Mouse (Mus musculus): ENCODE measurements at regions not wholly inside any gene's neighbourhood (a gene's known extent, or its start where the extent isn't known, plus 50 kb on each side); places are given as distances from the start of the nearest gene placed in this dataset.

DNA sequence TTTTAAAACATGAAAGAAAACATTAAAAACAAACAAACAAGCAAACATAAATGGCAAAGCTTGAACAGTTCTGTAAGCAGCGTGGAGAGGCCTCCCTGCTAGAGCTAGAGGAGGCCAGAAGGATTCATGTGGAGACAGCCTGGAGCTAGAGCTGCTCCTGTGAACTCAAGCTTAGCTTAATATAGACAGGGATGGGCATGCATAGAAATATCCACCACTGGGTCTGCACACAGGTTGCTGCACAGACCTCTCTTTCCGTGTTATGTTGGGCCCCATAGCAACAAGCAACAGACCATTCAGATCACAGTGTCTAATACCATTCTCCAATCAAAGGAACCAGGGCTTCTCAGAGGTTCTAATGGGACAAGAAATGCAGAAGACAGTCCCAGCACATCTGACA, 122.9 kb upstream of the Magi3 start:
- no peak for DNase-seq (ENCODE audit: low spot score)

DNA sequence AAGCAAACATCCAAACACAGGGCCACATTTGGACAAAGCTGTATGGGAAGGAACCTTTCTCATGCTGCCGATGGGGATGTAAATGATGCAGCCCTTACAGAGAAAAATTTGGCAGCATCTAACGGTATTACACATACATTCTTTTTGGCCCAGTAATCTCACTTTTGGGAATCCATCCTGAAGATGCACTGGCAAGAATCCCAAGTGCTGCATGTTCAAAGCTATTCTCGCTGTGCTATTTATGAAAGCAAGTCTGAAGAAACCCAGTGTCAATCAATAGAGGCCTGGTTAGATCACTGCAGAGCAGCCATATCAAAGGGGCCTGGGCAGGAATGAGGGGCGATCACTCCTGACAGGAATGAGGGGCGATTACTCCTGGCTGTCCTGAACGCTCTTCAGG, 122.0 kb upstream of the Magi3 start:
- DNase-seq (ENCODE audit: low spot score): no peak

DNA sequence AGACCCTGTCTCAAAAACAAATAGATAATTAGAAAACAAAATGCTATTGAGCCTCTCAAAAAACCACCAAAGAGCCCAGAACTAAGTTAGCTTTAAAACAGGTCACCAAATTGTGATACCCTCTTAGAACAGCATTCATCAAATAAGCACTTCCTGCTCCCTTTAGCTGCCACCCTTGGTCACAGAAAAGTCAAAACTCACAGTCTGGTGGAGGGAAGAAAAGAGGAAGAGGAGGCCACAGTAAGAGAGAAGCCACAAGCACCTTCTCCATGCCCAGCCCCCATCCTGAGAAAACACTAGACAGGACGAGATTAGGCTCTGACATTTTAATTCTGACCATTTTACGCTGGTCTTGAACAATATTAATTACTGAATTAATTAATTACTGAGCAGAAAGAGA, 120.2 kb upstream of the Magi3 start:
- no peak for DNase-seq (ENCODE audit: low spot score)

DNA sequence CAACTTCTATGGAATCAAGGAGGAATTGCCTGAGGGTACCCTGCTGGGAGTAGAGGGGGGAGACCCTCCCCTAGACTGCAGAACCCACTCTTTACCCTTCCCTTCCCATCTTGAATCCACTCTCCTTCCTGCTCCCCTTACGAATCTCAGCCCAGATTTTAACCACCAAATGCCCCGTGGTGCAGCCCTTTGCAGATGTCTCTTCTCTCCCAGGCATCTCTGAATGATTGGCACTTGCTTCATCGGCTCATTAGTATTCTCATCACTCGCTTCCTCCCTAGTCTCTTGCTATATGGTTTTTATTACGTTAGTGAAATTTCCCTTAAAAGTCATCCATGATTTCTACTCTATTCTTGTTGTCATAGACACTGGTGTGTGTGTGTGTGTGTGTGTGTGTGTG, 116.7 kb upstream of the Magi3 start:
- DNase-seq (ENCODE audit: low spot score): no peak

DNA sequence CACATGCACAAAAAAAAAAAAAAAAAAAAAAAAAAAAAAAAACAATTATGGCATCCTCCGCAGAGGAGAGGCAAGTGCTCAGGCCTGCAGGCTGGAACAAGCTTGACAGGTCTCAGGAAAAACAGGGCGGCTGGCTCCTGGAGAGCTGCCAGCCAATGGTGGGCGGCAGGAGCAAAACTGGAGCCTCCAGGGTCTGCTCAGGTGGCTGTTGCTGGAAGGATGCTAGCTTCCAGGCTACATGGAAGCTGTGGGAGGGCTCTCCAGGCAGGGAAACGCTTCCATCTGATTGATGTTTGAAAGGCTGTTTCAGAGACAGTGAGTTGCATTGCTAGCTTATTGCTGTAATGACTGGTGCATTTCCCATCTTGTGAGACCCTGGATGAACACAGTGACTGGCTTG, 116.1 kb upstream of the Magi3 start:
- DNase-seq (ENCODE audit: low spot score): no peak

DNA sequence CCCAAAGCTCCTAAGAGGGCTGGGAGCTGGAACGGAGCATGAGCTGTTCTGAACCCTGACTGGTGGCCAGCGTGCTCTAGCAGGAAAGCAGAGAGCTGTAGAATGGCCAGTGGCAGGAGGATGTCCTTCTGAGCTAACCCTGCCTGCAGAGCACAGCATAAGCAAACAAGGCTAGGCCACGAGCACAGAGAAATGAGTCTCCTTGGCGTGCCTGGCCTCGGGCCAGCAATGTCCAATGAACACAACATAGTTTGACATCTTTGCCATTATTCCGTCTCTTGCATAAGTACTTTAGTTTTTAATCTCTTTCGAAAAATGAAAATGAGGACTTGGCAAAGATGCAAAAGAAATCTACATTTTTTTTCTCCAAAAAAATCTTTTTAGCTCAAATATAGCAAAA, 114.6 kb upstream of the Magi3 start:
- no peak for DNase-seq (ENCODE audit: low spot score)

DNA sequence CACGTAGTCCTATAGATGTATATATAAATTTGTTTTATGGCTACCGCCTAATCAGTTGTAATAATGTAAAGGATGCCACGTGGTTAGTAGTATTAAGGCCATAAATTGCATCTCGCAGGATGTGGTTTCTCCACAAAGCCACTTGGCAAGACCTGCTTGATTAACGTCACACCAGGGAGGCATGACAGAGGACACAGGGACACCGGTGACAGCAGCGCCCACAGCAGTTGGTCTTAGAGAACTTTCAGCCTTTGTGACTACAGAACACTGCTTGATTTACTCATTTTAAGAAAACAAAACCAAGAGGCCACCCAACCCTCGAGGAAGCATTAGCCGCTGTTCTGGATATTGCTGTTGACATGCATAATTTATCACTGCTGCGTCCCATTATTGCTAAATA, 113.2 kb upstream of the Magi3 start:
- DNase-seq (ENCODE audit: low spot score): no peak

DNA sequence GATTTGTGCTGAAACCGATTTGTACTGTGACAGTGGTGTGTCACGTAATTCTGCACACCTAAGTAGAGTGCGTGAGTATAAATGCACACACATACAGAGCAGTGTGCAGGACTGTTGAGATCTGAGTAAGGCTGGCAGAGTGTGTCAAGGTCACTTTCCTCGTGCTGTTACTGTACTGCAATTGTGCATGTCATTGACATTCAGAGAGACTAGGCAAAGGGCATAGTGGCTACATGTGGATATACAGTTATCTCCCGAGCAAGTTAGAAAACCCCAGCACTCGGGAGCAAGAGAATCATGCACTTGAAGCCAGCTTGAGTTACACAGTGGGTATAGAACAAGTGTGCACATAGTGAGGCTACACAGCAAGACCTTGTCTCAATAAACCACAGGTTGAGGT, 110.5 kb upstream of the Magi3 start:
- no peak for DNase-seq (ENCODE audit: low spot score)

DNA sequence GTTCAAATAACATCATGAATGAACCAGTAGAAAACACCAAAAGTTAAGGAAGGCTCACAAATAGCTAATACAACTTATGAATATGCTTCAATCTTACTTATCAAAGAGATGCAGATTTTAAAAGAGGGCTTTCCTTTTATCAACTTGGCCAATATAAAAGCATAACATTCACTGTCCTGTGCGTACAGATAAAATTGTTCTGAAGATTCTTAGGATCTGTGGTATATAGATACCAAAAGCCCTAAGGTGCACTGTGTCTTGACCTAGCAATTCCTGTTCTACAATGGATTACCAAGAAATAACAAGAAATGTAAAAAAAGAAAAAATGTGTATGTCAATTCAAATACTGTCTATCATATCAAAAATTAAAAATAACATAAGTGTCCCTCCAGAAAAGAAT, 107.7 kb upstream of the Magi3 start:
- DNase-seq (ENCODE audit: low spot score): no peak

DNA sequence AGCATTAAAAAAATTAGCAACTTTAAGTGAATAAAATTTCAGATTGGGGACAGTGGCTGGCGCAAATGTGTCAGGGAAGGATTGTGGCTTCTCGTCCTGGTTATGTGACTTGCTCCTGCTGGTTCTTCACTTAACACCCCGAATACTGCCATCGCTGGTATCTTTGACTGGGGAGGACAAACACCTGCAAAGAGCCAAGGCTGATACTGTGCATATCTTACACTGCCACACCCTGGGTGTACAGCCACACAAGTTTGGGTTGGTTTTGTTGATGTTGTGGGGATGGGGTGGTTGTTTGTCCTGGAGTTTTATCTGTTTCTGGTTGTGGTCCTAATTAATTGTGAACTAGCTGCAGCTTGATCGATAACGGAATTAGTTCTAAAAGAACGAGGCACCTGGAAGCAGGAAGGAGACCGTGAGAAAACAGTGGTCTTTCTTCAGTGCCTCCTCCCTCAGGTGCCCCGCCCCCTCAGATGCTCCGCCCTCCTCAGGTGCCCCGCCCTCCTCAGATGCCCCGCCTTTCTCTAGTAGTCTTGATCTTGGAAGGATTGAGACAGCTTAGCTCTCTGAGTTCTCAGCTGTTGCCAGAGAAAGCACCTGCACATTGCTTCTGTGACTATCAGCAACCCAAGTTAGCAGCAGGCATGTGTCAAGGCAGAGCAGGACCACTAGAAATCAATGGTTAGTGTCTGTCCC, 107.0 kb upstream of the Magi3 start:
- DNase-seq (ENCODE audit: low spot score): no peak

DNA sequence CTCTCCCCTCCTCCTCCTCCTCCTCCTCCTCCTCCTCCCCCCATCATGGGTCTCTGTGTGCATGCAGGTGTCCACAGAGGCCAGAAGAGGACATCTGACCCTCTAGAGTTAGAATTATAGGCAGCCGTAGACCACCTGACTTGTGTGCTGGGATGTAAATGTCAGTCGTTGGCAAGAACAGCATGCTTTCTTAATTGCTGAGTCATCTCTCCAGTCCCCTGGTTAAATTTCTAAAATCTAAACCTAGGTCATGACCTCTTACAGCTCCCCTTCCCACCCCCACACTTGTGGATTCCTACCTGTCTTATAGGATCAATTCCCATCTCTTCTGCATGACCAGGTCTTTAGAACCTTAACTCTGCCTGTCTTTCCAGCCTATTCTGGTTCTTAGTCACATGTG, 102.4 kb upstream of the Magi3 start:
- no peak for DNase-seq (ENCODE audit: low spot score)

DNA sequence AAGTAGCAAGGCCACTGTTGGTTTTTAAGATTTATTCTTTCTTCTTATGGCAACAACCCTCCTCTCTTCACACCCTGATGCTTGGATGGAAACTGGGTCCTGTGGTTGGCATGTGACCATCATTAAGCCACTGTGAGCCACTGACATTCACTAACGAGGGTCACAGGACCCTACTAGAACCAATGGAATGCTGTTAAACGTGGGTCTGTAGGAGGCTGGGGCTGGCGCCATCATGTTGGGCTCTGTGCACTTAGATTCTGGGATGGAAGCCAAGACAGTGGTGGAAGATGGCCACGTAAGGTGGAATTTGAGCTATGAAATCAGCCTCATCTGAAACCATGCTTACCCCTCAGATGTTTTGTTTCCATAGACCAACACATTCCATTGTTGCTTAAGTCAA, 100.2 kb upstream of the Magi3 start:
- peak; percentile 40 for DNase-seq (ENCODE audit: low spot score)

DNA sequence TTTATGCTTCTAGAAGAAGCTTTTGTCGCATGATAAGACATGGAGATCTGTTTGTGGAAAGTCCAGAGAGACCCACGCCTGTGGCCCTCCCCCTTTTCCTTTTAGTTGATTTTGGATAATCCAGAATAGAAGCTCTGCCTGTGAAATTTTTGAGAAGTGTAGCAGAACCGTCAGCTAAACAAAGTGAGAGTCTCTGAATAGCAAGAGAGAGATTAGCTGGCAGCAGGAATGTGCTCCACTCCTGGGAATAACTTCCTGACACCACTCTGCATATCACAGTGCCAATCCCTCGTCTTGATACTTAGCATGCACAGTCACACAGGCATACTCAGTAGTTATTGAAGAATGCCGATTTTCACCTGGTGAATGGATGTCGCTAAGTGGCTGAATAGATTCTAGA, 99.2 kb upstream of the Magi3 start:
- DNase-seq (ENCODE audit: low spot score): peak; percentile 28

DNA sequence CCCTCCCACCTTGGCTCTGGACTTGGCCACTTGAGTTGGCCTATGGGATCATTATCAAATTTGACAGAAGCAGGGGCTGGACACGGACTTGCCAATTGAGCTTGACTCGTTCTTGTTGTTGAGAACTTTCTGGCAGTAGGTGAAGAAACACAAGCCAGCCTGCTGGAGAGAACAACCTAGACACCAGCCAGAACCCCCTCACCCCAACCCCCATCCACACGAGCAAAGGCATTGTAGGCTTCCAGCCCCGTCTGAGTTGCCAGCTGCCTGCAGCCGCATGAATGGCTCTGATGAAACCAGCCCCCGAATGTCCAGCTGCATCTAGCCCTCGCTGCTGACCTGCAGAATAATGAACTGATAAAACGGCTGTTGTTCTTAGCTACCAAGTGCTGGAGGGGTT, 98.7 kb upstream of the Magi3 start:
- DNase-seq (ENCODE audit: low spot score): peak; percentile 74

DNA sequence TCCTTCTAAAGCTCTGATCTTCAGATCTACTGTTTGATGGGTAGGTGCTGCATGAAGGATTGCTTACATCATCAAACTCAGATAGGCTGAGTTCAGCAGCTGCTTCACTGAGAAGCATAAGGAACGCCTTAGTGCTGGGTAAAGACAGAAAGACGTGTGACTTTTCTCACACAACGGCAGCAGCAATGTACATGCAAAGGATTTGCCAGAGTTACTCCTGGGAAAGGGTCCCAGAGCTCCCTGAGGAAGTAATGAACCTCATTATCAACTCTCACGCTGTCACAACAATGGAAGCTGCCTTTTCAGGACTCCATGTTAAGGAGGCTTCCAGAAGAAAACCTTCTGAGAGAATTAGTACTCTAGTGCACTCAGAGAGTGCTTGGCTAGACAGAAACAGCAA, 97.4 kb upstream of the Magi3 start:
- no peak for DNase-seq (ENCODE audit: low spot score)

DNA sequence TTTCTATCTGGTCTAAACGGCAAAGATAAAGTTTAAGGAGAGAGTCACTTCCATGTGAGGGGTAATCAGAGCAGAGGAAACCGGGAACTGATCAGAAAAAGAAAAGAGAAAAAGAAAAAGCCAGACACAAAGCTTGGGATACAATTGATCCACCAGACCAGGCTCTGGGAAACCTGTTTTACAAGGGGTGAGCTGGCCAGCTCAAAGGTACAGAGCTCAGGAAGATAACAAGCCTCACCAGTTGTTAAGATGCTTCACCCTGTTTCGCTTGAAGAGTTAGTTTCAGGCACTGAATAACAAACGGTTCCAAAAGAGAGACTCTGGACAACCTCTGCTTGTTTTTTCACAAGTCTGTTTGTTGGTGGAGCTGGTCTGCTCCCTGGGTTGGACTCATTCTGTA, 92.9 kb upstream of the Magi3 start:
- DNase-seq (ENCODE audit: low spot score): no peak

DNA sequence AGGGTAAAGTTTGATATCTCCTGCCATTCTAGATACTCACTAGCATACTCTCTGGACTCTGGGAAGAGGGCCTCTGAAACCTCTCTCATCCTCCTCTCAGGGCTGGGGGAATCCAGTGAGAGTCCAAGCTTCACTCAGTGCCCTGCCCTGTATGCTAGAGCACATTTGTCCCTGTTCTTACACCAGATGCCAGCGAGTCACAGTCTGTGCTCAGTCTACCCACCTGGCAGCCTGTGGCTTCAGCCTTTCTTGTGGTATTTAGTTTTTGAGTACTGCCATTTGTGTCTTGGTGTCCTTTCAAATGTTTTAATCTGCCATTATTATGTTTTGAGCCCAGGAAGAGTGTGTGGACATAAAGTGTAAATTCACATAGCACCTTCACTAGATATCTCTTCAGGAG, 86.8 kb upstream of the Magi3 start:
- DNase-seq (ENCODE audit: low spot score): no peak

DNA sequence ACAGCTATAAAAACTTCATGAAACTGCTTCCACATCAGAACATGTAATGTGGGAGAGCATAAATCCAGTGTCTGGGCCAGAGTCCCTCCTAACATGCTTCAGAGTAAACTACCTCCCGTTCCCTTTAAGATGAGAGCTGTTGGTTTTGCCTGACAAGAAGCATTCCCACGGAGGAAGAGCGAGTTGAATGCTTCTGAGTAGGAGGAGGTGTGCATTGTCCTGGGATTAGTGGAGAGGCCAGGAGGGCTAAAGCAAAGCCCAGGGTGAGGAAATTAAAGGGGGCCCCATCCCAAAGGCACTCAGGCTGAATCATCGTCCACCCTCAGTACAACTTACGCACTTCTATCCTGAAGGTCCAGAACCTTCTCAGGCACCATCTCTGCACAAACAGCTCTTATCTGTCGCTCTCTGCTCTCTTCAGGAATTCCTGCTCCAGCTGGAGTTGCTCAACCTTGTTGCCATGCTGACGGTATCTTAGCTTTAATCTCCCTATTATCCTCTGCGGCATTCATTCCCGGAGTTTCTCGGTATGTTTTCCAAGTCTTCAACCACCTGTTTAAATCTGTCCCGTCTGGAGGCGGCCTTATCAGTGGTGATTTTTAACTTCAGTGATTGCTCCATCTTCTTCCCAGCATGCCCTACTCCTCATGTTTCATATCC, 85.9 kb upstream of the Magi3 start:
- no peak for DNase-seq (ENCODE audit: low spot score)

DNA sequence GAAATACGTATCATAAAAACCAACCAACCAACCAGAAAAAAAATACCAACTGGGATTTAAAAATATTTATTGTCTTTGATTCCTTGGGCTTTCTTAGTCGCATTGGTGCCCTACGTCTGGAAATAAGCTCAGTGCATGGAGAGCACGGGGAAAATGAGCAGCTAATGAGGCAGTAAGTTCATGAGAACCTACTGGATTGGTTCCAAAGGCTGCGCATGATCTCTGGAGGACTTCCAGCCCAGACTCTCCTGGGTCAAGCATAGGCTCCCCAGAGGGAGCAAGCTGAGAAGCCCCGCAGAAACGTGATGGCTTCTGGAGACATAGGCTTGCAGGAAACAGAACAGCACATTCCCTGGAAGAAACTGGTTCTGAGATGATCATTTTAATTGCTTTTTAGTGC, 83.4 kb upstream of the Magi3 start:
- peak; percentile 53 for DNase-seq (ENCODE audit: low spot score)

DNA sequence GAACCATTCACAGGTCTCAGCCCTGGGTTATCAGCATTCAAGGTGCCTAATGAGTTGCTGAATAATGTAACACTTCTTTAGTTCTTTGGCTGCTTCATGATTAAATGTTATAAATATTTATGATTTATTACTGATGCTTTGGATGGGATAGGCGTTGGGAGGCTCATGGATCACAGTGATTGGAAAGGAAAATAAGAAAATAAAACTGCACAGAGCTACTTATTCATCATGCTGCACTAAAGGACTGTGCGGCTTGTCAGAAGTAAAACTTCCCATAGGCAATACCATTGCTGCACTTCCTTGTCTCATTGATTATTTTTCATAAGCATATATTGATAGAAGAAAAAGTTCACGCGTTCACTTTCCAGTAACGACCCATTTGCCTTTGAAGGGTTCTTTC, 80.0 kb upstream of the Magi3 start:
- no peak for DNase-seq (ENCODE audit: low spot score)

DNA sequence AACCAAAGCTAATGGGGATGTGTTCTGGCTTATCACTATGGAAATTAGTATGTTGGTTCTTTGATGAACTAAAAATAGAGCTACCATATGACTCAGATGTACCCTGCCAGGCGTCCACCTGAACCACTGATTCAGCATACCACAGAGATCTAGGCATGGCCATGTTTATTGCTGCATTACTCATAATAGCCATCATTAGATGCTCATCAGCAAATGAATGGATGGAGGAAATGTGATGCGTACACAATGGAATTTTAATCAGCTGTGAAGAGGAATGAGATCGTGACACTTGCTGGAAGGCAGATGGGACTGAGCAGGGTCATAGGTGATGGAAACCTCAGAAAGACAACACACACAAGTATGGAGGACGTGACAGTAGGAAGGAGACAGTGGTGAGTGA, 78.7 kb upstream of the Magi3 start:
- DNase-seq (ENCODE audit: low spot score): no peak

DNA sequence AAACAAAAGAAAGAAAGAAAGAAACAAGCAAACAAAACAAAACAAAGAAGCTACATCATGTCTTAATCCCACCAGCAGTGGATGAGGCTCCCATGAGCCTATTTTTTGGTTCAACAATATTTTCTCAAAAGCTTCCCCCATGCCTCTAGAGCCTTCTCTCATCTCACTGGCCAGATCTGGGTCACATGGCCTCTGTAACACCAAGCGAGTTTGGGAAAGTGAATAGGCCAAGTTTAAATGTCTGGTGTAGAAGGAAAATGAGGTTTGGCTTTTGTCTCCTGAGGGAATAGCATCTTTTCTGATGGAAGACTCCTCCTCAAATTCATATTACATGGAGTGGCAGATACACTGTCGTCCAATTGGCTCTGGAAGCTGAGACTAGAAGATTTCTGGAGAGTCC, 78.2 kb upstream of the Magi3 start:
- no peak for DNase-seq (ENCODE audit: low spot score)

DNA sequence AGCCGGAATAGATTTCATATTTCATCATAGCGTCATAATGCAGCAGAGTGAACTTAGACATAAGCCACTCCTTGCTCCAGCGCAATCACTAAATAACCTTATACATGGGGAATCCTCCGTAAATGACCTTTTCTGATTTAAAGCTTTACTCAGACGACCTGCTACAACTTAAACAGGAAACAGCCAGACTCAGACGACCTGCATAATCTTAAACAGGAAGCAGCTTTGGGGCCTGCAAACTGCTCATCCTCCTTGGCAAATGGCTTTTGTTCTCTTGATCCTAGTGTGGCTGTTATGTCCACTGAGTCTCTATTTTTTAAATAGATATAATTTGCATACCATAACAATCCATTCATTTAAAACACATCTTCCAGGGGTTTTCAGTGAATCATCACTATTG, 76.9 kb upstream of the Magi3 start:
- DNase-seq (ENCODE audit: low spot score): no peak

DNA sequence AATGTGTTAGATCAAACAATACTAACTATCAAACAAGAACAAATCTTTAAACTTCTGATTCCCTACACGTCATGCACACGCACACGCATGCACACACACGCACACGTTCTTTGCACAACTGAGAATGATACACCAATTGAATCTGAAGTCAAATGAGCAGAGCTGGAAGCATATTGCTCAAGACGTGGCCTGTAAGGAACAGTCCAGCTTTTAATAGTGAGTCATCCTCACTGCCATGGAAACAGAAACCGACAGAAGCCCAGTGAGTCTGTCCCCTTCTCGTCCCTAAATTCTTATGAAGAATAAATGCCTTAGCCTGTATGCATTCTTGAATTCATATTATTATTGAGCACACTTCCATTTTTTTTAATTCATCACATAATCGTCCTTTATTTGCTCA, 75.7 kb upstream of the Magi3 start:
- DNase-seq (ENCODE audit: low spot score): peak; percentile 37

Data from heart, adult 8-10 months (tissue).